Mouse (Mus musculus): ENCODE measurements at regions not wholly inside any gene's neighbourhood (a gene's known extent, or its start where the extent isn't known, plus 50 kb on each side); places are given as distances from the start of the nearest gene placed in this dataset.

- no peak for DNase-seq (ENCODE audit: low read depth)
These were observed 398.2 kb upstream of the Adamts16 start for GRCm38 (mm10) chr13:71239782-71240181.

- no peak for DNase-seq (ENCODE audit: low read depth)
These were observed 393.7 kb upstream of the Adamts16 start for GRCm38 (mm10) chr13:71235338-71235737.

DNA sequence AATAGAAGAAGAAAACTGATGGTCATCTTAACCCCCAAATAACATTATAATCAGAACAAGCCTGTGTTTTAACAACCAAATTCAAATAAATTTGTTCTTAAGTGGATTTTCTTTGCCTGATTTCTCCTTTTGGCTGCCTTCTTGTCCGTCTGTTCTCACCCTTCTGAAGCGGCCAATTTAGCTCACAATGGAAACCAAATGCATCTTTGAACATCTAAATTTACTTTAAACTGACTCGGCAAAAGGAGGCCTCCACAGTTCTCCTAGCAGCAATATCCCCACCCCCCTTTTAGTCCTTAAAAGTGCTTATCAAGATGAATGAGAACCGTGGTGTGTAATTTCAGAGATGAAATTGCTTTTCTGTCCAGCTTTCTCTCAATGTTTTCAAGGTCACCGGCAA lies 389.6 kb upstream of the Adamts16 start:
- DNase-seq (ENCODE audit: low read depth): no peak

- no peak for DNase-seq (ENCODE audit: low read depth)
These were observed 373.2 kb upstream of the Adamts16 start for GRCm38 (mm10) chr13:71214776-71215175.

GRCm38 (mm10) chr13:71211363-71211762 lies 369.8 kb upstream of the Adamts16 start:
- DNase-seq (ENCODE audit: low read depth): no peak

- DNase-seq (ENCODE audit: low read depth): no peak
These were observed 369.1 kb upstream of the Adamts16 start for GRCm38 (mm10) chr13:71210658-71211251.

- DNase-seq (ENCODE audit: low read depth): no peak
These were observed 364.1 kb upstream of the Adamts16 start for GRCm38 (mm10) chr13:71205708-71206107.

GRCm38 (mm10) chr13:71200656-71201055 lies 359.0 kb upstream of the Adamts16 start:
- no peak for DNase-seq (ENCODE audit: low read depth)

- DNase-seq (ENCODE audit: low read depth): no peak
These were observed 354.1 kb upstream of the Adamts16 start for GRCm38 (mm10) chr13:71195675-71196074.

DNA sequence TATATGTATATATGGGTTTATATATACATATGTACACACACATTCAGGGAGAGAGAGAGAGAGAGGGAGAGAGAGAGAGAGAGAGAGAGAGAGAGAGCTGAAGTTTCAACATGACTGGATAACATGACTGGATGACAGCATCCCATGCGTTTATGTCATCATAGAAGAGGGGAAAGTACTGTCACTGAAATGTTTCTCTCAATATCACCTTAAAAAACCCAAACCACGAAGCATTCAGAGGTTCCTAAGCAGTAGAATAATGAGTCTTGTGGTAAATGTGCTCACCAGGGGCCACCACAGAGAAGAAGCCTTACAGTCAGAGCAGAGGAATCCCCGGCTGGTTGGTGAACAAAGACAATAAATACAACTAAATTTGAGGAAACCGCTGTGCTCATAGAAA lies 342.9 kb upstream of the Adamts16 start:
- DNase-seq (ENCODE audit: low read depth): no peak

- no peak for DNase-seq (ENCODE audit: low read depth)
These were observed 337.5 kb upstream of the Adamts16 start for GRCm38 (mm10) chr13:71179083-71179482.

- no peak for DNase-seq (ENCODE audit: low read depth)
These were observed 332.7 kb upstream of the Adamts16 start for GRCm38 (mm10) chr13:71174335-71174734.

DNA sequence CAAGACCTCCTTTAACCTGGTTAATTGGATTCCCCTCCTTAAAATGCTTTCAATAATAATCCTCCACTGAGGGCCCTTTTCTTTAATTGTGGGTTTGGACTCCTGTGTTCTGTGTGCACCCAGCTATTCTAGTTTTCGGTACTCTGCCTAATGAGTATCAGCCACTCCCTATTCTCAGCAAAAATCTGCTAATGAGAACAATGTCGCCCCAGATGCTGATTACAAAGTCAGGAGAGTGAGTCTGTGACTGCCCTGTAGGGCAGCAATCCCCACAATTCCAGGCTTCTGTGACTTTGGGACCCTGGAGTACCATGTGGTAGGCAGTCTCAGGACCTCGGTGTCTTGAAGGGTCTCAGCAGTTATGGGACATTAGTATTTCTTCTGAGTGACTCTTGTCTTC lies 324.6 kb upstream of the Adamts16 start:
- no peak for DNase-seq (ENCODE audit: low read depth)

DNA sequence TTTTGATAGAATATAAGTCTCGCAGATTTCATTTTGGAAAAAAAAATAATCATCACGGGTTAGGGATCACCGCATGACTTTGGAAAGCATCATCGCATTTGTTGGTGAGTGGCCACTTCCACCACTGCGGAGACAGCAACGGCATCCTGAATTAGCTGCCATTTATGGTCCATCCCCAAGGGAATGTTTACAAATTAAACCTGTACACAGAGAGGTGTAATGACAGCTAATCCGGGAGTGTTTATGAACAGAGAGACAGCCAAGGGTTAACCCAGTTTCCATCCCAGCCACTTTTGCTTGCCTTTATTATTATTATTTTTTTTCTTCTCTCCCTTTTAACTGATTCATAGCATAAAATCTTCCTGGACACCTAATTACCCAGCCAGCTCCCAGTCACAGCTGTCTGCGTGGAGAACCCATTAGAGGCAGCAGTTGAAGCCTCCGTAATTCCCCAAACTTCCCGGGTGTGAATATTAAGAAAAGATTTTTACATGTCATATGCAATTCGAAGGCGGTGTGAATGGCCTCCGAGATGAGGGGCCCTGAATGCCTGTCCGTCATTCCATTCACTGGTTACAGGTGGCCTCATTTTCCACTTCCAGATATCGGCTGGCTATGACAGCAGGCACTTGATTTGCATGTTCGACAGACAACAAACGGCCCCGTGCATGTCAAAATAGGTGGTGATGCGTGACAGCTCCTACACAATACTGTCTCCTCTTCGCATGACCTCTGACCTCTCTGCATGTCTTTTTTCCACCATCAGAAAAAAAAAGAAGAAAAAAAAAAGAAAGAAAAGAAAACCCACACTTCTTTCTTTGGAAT lies 323.7 kb upstream of the Adamts16 start:
- no peak for DNase-seq (ENCODE audit: low read depth)

DNA sequence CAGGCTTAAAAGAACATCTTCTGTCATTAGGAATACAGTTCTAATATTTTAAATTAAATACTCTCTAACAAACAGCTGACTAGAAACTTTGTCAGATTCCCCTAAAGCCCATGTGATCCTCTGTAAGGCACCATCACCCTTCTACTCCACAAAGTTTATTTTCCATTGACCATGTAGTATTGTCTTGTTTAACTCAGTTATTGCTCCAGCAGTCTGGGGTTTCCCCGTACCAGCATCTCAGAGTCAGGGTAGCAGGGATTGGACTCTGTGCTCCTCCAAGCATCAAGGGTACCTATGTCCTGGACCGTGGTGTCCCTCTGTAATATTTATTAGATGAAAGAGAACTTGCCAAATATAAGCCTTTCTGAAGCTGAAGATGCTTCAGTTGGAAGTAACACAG lies 322.4 kb upstream of the Adamts16 start:
- DNase-seq (ENCODE audit: low read depth): no peak

GRCm38 (mm10) chr13:71162952-71163351 lies 321.3 kb upstream of the Adamts16 start:
- DNase-seq (ENCODE audit: low read depth): no peak

- DNase-seq (ENCODE audit: low read depth): no peak
These were observed 316.8 kb upstream of the Adamts16 start for GRCm38 (mm10) chr13:71158300-71158860.

DNA sequence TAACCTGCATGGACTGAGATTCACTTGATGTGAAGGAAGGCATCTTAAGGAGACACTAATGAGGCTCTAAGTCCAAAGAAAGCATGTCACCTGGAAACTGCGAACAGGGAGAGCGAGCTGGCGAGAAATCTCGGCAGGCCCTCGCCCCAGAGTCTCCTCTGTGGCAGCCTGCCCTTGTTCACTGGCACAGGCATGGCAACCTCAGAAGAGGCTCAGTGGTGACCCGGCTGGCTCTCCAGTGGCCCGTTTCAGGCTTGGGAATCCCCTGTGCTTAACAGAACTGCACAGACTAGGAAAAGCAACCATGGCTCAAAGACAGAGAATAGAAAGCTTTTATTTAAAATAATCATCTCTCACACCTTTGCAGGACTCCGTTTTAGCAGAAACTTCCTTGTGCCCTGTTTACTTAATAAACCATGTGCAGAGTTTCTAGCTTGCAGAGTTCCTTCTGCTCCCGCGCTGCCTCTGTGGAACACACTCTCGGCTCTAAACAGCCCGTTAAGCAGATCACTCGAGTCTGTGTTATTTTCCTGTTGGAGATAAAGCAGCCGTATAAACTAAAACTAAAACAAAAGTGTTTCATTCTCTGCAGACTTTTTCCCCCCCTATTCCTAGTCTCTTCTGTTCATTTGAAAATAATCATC lies 316.2 kb upstream of the Adamts16 start:
- no peak for DNase-seq (ENCODE audit: low read depth)

- DNase-seq (ENCODE audit: low read depth): no peak
These were observed 308.5 kb upstream of the Adamts16 start for GRCm38 (mm10) chr13:71150092-71150491.

DNA sequence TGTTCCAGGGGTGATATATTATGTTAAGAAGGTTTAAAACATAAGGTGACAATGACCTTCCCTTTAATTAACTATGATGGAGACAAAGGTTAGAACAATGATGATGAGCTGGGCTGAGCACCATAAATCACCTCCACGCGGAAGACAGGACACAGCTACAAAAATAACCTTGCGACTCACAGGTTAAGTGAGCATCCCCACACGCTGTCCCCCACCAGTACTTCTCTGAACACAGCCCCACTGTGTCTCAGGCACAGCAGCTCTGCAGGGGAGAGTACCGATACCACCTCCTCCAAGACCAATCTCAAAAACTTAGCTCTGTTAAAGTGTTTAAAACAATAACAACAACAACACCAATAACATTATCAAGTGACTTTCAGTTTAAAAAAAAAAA lies 307.7 kb upstream of the Adamts16 start:
- no peak for DNase-seq (ENCODE audit: low read depth)

GRCm38 (mm10) chr13:71148491-71149302 lies 307.1 kb upstream of the Adamts16 start:
- no peak for DNase-seq (ENCODE audit: low read depth)

DNA sequence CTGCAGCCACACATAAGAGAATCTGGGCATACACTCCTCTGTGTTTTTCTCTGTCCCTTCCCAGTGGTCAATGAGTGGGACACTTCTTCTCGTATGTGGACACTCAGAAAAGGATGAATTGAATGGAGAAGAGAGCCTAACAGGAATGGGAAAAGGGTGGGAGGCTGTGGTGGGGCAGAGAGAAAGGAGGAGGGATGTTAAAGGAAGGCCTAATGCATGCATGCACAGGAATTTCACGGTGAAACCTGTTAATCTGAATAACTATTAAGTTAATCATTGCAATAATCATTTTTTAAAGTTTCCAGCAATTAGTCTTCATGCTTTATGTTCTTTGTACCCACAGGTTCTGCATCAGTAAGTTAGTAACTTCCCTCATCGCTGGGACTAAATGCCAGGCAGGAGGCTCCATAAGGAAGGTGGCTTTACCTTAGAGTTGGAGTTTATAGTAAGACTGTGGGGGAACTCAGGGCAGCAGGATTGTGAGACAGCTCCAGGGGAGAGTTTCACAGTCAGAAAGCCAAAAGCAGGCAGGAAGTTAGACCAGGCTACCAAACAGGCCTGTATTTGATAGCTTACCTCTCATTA lies 305.3 kb upstream of the Adamts16 start:
- DNase-seq (ENCODE audit: low read depth): no peak

Data from c-Kit-positive CD71-negative TER-119-negative erythroid progenitor cells, embryonic 14.5 days (primary cell).